Mouse (Mus musculus): ENCODE measurements around the gene Ptgfrn.

DNA sequence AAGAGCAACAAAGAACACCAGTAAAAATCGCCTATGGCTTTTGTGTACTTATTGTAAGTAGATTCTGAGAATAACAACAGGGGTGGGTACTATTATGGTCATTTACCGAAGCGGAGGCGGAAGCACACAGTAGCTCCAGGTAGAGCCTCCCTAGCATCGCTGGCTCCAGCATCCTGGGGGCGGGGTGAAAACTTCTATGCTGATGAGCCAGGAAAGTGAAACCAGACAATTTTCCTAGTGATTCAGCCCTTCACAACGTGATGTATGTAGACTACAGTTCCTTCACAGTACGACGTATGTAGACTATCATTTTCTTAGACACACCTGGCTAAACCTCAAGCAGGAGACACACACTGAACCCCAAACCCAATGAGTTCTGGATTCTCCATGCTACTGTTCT, 36.7 kb downstream of the Ptgfrn start:
- TF ChIP-seq POLR2A (IDR thresholded peaks at IDR 0.05; ENCODE audit: control insufficient read depth, low read depth, low read length) (no peak), CTCF (IDR thresholded peaks at IDR 0.05; ENCODE audit: control insufficient read depth, insufficient read depth, insufficient replicate concordance, low read depth, low read length) (no peak)

Measured in testis, adult 2 months (tissue).